Mouse (Mus musculus) natural killer cell, adult 2 months (primary cell): ENCODE data around the gene Aff2.

Experiments
- DNase-seq, 2 experiments: peaks; one replicate each; pipeline ENCODE4 v3.0.0; 2022; ENCODE audit warnings: low spot score in 2 of 2

The Aff2 gene

DNA sequence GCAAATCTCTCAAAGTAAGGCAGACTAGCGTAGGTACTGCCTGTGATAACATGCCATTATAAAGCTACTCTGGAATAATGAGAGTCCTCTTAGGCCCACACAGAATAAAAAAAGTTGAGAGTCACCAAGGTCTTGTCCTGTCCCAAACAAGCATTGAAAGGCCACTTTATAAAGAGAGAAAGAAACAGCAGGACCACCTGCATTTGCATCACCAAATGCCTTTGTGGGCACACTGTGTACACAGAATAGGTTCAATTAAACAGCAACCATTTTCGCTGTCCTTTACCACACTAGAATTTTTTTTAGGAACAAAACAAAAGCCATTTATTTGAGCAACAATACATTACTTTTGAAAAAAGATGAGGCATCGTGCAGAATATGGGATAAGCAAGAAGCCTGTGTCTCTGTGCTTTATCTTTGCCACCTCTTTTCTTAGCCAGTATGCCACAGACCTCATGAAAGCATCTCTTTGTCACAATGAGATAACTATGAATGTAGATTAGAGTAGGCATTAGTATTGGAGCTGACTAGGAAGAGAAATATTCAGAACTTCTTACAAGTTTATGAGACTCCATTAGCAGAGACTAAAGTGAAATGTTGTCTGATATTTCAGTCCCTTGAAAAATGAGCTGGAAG, 385.0 kb downstream of the Aff2 start:
- DNase-seq: no peak

DNA sequence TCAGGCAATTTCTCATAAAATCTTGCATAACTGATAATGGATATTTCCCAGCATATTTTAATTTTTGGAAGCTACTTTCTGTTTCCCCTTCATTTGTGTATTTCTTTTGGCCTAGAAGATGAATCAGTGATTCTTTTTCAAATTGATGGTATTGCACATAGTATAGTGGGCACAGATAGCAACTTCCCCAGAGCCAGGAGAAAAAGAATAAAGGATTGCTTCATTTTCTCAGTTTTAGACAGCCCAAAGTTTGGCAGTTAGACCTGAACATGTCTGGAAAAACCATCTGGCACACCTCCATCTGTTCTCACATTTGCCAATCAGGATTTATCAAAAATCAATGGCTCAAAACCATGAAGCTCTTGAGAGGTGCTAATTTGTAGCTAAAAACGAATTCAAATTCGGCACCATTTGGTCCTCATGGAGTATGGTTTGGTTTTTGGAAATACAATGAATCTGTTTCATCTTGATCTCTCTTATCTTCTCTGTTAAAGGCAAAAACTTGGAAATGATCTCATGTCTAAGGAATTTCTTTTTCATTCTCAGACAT, 441.9 kb downstream of the Aff2 start:
- no peak for DNase-seq

- no peak for DNase-seq
These were observed 442.4 kb downstream of the Aff2 start for GRCm38 (mm10) chrX:69802481-69802880.

- no peak for DNase-seq
These were observed 451.7 kb downstream of the Aff2 start for GRCm38 (mm10) chrX:69811798-69812197.

GRCm38 (mm10) chrX:69815054-69815453, 455.0 kb downstream of the Aff2 start:
- DNase-seq: no peak

GRCm38 (mm10) chrX:69817679-69818078, 457.6 kb downstream of the Aff2 start:
- DNase-seq: no peak

- no peak for DNase-seq
These were observed 458.1 kb downstream of the Aff2 start for GRCm38 (mm10) chrX:69818188-69818587.

DNA sequence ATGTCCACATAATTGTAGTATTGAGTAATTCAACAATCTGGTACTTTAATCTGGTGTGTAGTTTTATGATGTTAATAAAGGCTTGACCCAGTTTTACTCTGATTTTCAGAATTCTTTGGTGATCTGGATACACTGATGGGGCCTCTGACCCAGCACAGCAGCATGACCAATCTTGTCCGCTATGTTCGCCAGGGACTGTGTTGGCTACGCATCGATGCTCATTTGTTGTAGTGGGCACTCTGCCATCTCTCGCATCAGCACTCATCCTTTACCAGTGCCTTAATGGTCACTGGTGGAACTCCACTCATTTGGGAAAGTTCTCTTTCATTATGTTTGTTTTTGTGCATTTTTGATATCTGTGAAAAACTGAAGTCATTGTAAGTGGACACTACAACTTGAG, 507.5 kb downstream of the Aff2 start:
- no peak for DNase-seq

DNA sequence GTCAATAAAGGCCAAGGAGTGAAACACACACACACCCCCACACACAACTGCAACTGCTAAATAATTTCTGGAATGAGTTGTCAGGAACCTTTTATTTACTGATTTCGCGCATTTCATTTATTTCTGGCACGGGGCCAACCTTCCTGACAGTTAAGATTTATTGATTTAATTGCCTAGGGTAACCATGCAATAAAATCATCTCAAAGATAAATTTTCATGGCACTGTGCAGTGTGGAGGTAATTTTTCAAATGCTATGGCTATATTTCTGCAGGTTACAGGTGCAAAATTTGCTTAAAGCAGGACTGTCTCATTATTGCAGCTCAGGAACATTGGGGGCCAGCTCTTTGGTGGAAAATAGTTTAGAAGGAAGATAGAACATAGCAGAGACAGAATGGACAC, 531.6 kb downstream of the Aff2 start:
- DNase-seq: no peak
